Mouse (Mus musculus): ENCODE data around the gene Kcnd1.

Kcnd1 gene

DNA sequence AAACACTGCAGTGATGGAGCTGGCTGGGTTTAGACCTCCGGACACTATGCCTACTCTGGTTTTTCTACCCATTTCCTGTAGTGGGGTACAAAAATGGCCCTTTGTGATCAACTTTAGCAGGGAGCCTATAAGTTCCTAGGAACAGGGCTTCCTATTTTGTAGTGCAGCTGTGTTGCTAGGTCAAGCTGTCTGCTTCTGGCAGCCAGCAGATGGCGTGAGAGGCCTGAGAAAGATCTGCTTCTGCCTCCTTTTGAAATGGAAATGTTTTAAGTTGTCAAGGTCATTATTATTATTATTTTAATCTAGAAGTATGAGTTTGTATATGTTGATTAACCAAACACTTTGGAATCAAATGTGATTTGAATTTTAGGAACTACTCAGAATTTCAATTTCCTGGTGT lies 32.5 kb downstream of the Kcnd1 start:
- peak; percentile 78 for DNase-seq (ENCODE audit: low read depth, low spot score)

- no peak for DNase-seq (ENCODE audit: low read depth, low spot score)
Measured at GRCm38 (mm10) chrX:7859191-7859753, 37.2 kb downstream of the Kcnd1 start.

- no peak for DNase-seq (ENCODE audit: low read depth, low spot score)
Measured at GRCm38 (mm10) chrX:7863181-7863580, 41.1 kb downstream of the Kcnd1 start.

DNA sequence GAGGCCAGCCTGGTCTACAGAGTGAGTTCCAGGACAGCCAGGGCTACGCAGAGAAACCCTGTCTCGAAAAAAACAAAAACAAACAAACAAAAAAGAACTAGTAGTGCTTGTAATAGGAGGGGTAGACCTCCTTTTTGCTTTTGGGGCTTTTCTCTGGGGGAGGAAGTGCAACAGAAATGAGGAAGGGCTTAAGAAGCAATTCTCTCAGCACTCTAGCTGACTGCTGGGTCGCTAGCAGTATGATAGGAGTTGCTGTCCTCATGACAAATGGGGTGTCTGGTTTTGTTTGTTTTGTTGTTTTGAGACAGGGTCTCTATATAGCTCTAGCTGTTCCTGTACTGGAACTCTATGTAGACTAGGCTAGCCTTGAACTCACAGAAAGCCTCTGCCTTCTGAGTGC lies 42.5 kb downstream of the Kcnd1 start:
- DNase-seq (ENCODE audit: low read depth, low spot score), result no peak

DNA sequence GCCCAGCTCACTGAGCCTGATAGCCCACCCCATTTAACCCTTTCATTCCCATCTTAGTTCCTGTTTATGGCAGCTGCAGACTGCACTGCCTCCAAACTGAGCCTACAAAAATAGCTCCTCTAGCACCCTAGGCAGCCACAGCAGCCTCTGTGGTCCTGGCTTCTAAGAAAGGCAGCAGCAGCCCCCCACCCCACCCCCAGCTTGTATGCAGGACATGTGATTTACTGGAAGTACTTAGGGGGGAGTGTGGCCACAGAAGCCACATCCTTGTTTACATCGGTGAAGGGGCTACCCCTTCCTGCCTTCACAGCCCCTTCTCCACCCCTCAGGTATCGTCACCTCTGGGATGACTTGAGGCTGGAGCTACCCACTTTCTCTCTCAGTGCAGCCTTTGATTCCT lies 43.3 kb downstream of the Kcnd1 start:
- peak; percentile 66 for DNase-seq (ENCODE audit: low read depth, low spot score)

DNA sequence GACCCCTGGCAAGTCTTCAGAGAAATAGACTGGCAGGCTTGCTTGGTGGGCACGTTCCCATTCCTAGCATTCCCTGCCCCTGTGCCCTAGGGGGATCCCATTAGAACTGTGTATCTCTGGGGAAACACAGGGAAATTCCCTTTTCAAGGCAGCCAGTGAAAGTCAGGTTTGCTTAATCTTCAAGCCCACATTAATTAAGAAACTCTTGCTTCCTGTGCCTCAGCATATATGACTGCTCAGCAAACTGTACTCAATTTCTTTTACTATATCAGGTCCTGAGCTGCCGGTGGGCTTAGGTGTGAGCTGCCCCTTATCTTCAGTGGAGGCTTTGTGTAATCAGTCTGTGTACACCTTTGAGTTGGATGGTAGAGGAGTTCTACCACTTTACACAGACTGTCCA lies 43.7 kb downstream of the Kcnd1 start:
- peak; percentile 40 for DNase-seq (ENCODE audit: low read depth, low spot score)

DNA sequence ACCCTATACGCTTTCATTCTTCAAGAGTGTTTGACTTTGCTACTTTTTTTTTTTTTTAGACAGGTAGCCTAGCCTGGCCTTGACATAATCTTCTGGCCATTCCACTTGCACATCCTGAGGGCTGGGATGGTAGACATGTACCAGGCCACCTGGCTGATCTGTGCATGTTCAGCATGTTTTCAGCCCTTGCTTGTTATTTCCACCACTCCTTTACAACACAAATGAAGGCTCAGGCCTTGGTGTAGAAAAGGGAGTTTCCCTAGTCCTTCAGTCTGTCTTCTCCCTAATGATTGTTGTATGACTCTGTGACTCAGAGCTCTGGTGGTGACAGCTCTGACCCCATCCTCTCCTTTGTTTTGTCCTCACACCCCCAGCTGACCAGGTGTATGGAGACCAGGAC lies 45.1 kb downstream of the Kcnd1 start:
- no peak for DNase-seq (ENCODE audit: low read depth, low spot score)

DNA sequence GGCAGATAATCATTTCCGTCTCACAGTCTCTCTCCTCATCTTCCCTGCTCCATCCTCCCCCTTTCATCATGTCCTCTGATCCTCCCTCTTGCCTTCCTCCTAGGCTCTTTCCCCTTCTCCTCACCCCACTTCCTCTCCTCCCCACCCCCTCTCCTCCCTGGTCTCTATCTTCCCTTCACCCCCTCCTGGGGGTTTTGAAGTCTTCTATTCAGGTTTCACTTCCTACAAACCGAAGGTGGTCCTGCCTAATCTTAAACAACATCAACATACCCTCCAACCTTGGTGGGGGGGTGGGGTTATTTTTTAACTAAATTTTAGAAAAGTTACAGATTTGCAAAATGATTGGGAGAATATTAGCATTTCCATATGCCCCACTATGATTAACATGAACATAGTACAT lies 46.4 kb downstream of the Kcnd1 start:
- no peak for DNase-seq (ENCODE audit: low read depth, low spot score)

- no peak for DNase-seq (ENCODE audit: low read depth, low spot score)
Measured at GRCm38 (mm10) chrX:7869826-7870225, 47.7 kb downstream of the Kcnd1 start.

DNA sequence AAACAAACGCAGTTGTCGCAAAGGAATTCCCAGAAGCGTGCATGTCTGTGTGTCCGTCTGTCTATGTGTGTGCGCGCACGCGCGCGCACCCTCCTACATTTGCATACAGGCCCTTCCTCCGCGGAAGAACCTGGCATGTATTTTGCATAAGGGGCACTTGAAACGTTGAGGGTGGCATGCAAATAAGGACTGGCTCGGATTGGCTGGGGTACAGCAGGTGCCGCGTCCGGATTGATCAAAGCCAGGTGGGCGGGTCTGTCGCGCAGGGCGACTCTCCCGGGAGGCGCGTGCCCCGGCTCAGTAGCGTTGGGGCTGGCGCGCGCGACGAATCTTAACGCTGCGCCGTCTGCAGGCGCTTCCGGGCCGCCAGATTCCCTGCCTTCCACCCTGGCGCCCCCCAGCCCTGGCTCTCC lies 55.9 kb downstream of the Kcnd1 start, which contains the start of gene Pim2:
Pim2 (plus strand) TSS at position 256 of the 413 bp plus-strand sequence.
- DNase-seq (ENCODE audit: low read depth, low spot score), result peak; percentile 93

- DNase-seq (ENCODE audit: low read depth, low spot score), result peak; percentile 51
Measured at GRCm38 (mm10) chrX:7878495-7878894, 56.4 kb downstream of the Kcnd1 start.

DNA sequence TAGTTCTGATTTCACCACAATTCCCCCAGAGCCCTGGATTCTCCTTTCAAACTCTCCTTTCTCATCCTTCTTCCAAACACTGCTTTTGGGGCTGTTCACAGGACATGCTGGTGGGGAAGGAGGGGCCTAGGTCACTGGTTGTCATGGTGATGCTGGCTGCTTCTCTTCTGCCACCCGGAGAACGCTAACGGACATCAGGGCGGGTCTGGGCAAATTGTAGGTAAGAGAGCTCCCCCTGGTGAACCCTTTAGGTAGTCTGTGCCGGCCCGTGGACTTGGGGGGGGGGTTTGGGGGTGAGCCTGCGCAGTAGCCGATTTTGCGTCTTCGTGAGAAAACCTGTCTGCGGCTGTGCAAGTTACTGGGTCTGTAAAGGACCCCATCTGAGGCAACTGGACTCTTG lies 57.7 kb downstream of the Kcnd1 start:
- DNase-seq (ENCODE audit: low read depth, low spot score), result peak; percentile 85

DNA sequence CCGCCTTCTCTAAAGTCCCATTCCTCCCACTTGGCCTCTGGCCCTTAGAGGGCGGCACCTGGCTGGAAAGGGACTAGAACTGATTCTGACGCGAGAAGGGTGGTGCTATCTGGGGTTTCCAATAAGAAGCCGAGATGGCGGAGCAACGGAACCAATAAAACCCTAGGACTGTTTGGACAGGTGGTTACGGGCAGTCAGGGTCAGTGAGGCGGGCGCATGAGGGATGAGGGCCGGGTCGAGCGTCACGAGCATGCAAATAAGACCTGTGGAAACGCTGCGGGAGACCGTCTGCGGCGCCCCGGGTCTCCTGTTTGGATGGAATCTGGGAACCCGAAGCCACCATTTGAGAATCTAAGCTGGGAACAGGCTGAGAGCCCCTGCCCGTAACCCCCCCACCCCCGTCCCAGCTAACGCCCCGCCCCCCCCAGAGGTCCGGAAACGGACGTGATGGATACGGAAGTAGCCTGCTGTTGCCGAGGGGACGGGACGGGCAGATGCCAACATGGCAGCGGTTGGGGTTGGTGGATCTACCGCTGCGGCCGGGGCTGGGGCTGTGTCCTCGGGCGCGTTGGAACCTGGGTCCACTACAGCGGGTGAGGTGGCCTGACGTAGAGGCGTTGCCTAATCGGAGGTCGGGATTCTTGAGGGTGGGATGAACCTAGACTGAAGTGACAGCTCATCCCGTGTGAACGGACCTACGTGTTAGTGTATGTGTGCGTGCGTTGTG lies 61.9 kb downstream of the Kcnd1 start, which contains the start of gene Slc35a2:
Slc35a2 (plus strand) TSS at position 188 of the 727 bp plus-strand sequence.
- peak; percentile 81 for DNase-seq (ENCODE audit: low read depth, low spot score)

All from CD4-positive, CD25-positive, alpha-beta regulatory T cell, adult 2 months (primary cell).